Mouse (Mus musculus) midbrain, postnatal 0 days (tissue): Measurements from ENCODE around the gene Ric8a. TPM values are rescaled to one million over a fixed set of nuclear protein-coding genes. Genes with fewer than 3 reads are reported as not detected.

Experiments used
- ATAC-seq: fragments of 200-750 bp; cut with Nextera tagmentation; 2 replicates; pipeline ENCODE4 v1.8.0; 2017; ENCODE audit warnings: moderate number of reproducible peaks, mild to moderate bottlenecking, moderate TSS enrichment, moderate library complexity; ENCODE audit not compliant: low FRiP score
- DNase-seq: peaks from one replicate; pipeline ENCODE4 v3.0.0-alpha.2; 2015; ENCODE audit warnings: low spot score
- H3K27ac ChIP-seq: fragments of 300-500 bp; sonication (generic); 2 replicates; pipeline ENCODE4 v1.5.1; 2014; ENCODE audit warnings: low read depth, mild to moderate bottlenecking, low read length, mixed read lengths
- H3K27me3 ChIP-seq: fragments of 300-500 bp; sonication (generic); 2 replicates; pipeline ENCODE4 v1.6.1; 2014; ENCODE audit warnings: low read length, control low read depth, mixed read lengths; ENCODE audit not compliant: insufficient read depth
- H3K36me3 ChIP-seq: fragments of 300-500 bp; sonication (generic); 2 replicates; pipeline ENCODE4 v1.6.1; 2014; ENCODE audit warnings: low read length, control low read depth, mixed read lengths; ENCODE audit not compliant: insufficient read depth
- H3K4me1 ChIP-seq: fragments of 300-500 bp; sonication (generic); 2 replicates; pipeline ENCODE4 v1.6.1; 2014; ENCODE audit warnings: mild to moderate bottlenecking, control low read depth, antibody characterized with exemption, low read length, mixed read lengths; ENCODE audit not compliant: insufficient read depth
- H3K4me2 ChIP-seq: fragments of 300-500 bp; sonication (generic); 2 replicates; pipeline ENCODE4 v1.6.1; 2014; ENCODE audit warnings: low read depth, mild to moderate bottlenecking, low read length, mixed read lengths; ENCODE audit not compliant: poor library complexity, severe bottlenecking
- H3K4me3 ChIP-seq: fragments of 300-500 bp; sonication (generic); 2 replicates; pipeline ENCODE4 v1.5.1; 2014; ENCODE audit warnings: low read depth, mild to moderate bottlenecking, low read length, moderate library complexity
- H3K9ac ChIP-seq: fragments of 300-500 bp; sonication (generic); replicated peaks from 2 replicates; pipeline ENCODE4 v1.6.1; 2014; ENCODE audit warnings: mild to moderate bottlenecking, low read length, moderate library complexity, mixed read lengths; ENCODE audit not compliant: poor library complexity, severe bottlenecking
- H3K9me3 ChIP-seq: fragments of 300-500 bp; sonication (generic); 2 replicates; pipeline ENCODE4 v1.6.1; 2016; ENCODE audit warnings: low read length, control low read depth
- CTCF ChIP-seq: IDR thresholded peaks from 2 replicates; pipeline ENCODE4 v1.5.1; 2016; ENCODE audit warnings: antibody characterized with exemption, mild to moderate bottlenecking
- WGBS: fragments of 180-500 bp; shearing (Covaris S2); extraction: QIAGEN DNeasy Blood & Tissue Kit; methylation state at CpG from one replicate; pipeline ENCODE4 v1.1.7; 2014; 5-methylcytosine and 5-hydroxymethylcytosine counted together
- polyA plus RNA-seq: library from polyadenylated mRNA; unstranded; fragments of >200 nt; fragmentation: Nextera tagmentation; extraction: Ambion mirVana; gene quantifications from 2 replicates; pipeline ENCODE4 v1.2.1, GENCODE M21; 2015
- total RNA-seq: library from RNA; depleted of rRNA; stranded (reverse); fragments of >200 nt; gene quantifications from 2 replicates; pipeline ENCODE4 v1.2.3, GENCODE M21; 2014

The Ric8a gene
- total and polyA plus RNA-seq, 2 experiments from 2014 or later, result 81.2 to 91.8 TPM

GRCm38 (mm10) chr7:140834968-140835757, 21.6 kb upstream of the Ric8a start, which contains the start of gene Urah:
Gene Urah (plus strand): TSS chr7:140835018.
- Histone ChIP-seq H3K4me2 (no peak within 1 kb of the TSS), H3K9me3 (no peaks in the 10 kb centered on the region), H3K4me1 (no peaks in the 10 kb centered on the region), H3K27ac (no peak within 1 kb of the TSS), H3K4me3 (no peak within 1 kb of the TSS), H3K9ac (no peak within 1 kb of the TSS), H3K36me3 (no peaks in the 10 kb centered on the region), H3K27me3 (no peaks in the 10 kb centered on the region)
- WGBS, result 47% methylated on average over 20 of the region's 20 CpGs
- no peak for ATAC-seq
- no peak for TF ChIP-seq CTCF
- no peak for DNase-seq

- H3K4me2 ChIP-seq, result no peak overlapping the region
- H3K36me3 ChIP-seq, result no peaks in the 10 kb centered on the region
- H3K4me1 ChIP-seq, result no peaks in the 10 kb centered on the region
- H3K4me3 ChIP-seq, result no peak overlapping the region
- WGBS, result 81% methylated on average over 2 of the region's 2 CpGs
- TF ChIP-seq CTCF, result no peak
- H3K27ac ChIP-seq, result no peak overlapping the region
- no peak overlapping the region for H3K9ac ChIP-seq
- no peaks in the 10 kb centered on the region for H3K27me3 ChIP-seq
- no peaks in the 10 kb centered on the region for H3K9me3 ChIP-seq
- no peak for ATAC-seq
- no peak for DNase-seq
Observed at GRCm38 (mm10) chr7:140835758-140836087, 21.0 kb upstream of the Ric8a start.

- Histone ChIP-seq H3K36me3 (no peaks in the 10 kb centered on the region), H3K4me1 (no peaks in the 10 kb centered on the region), H3K9ac (no peak overlapping the region), H3K4me2 (no peak overlapping the region), H3K4me3 (no peak overlapping the region), H3K9me3 (no peaks in the 10 kb centered on the region), H3K27ac (no peak overlapping the region), H3K27me3 (no peaks in the 10 kb centered on the region)
- no peak for TF ChIP-seq CTCF
- DNase-seq, result no peak
- ATAC-seq, result no peak
- WGBS, result 88% methylated on average over 9 of the region's 9 CpGs
Observed at GRCm38 (mm10) chr7:140836243-140837115, 20.3 kb upstream of the Ric8a start.

- H3K27ac ChIP-seq, result no peak overlapping the region
- no peak for DNase-seq
- H3K36me3 ChIP-seq, result no peaks in the 10 kb centered on the region
- ATAC-seq, result no peak
- H3K4me1 ChIP-seq, result no peaks in the 10 kb centered on the region
- no peaks in the 10 kb centered on the region for H3K9me3 ChIP-seq
- no peak overlapping the region for H3K4me3 ChIP-seq
- 0 out of 2 replicates have a peak, but pooled peaks cover 6% of the 10 kb centered on the region for H3K27me3 ChIP-seq
- H3K4me2 ChIP-seq, result no peak overlapping the region
- WGBS, result 65% methylated on average over 5 of the region's 5 CpGs
- no peak overlapping the region for H3K9ac ChIP-seq
- no peak for TF ChIP-seq CTCF
Observed at GRCm38 (mm10) chr7:140839556-140839955, 17.2 kb upstream of the Ric8a start.

- TF ChIP-seq CTCF, result no peak
- ATAC-seq, result no peak
- 0 out of 2 replicates have a peak, but pooled peaks cover 6% of the 10 kb centered on the region for H3K27me3 ChIP-seq
- 40% methylated on average over 19 of the region's 19 CpGs for WGBS
- H3K27ac ChIP-seq, result no peak overlapping the region
- H3K4me1 ChIP-seq, result no peaks in the 10 kb centered on the region
- H3K4me2 ChIP-seq, result no peak overlapping the region
- no peak for DNase-seq
- H3K9me3 ChIP-seq, result no peaks in the 10 kb centered on the region
- H3K4me3 ChIP-seq, result no peak overlapping the region
- H3K9ac ChIP-seq, result no peak overlapping the region
- no peaks in the 10 kb centered on the region for H3K36me3 ChIP-seq
Observed at GRCm38 (mm10) chr7:140840750-140841735, 15.7 kb upstream of the Ric8a start.
